8 mouse cellular contexts compared by ENCODE assay signal in the genomic region with DNA sequence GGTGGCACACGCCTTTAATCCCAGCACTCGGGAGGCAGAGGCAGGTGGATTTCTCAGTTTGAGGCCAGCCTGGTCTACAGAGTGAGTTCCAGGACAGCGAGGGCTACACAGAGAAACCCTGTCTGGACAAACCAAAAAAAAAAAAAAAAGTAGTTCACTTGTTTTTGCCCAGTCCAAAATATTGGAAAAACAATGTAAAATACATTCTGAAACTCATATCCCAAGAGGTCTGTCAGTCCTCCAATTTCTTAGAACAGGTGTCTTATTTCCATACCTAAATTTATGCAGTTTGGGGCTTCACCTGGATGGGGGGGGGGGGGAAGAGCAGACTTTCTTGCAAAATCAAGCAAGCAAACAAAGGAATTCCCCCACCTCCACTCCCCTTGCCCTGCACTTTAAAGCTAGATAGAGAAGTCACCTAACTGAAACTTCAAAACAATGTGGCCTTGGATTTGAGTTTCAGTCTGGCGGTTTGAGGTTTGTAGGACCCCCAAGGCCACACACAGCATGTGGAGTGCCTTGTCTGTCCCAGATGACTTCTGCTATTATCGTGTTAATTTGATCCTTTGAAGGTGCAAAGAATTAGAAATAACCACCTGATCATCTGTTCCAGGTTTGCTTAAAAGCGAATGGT. TPM values are rescaled to one million over a fixed set of nuclear protein-coding genes. Genes with fewer than 3 reads are reported as not detected.
A peak's percentile ranks its signal among the peaks of the same experiment; 100 is the strongest.
DNase-seq lines count a peak whose midpoint lies in the region; ATAC-seq and TF ChIP-seq lines count a peak whose summit lies in the region.

No protein-coding gene starts in this region.

- H3K27me3 ChIP-seq in lung, embryonic 14.5 days (ENCODE audit: insufficient read depth, low read length) = no peaks in the 10 kb centered on the region
- H3K27me3 ChIP-seq in intestine, embryonic 16.5 days (replicated peaks; ENCODE audit: control insufficient read depth, insufficient read depth, low read length) = no peaks in the 10 kb centered on the region
- H3K27me3 ChIP-seq in neural tube, embryonic 14.5 days (ENCODE audit: control insufficient read depth, insufficient read depth, low read length) = no peaks in the 10 kb centered on the region

- no peak for DNase-seq in lung, embryonic 14.5 days
- DNase-seq in lung, postnatal 14 days = no peak
- no peak for DNase-seq in cerebellum, adult 9-11 months
- DNase-seq in cerebellum, adult 9-10 months = no peak
- DNase-seq in thymus, postnatal 25 days = no peak

- H3K27ac ChIP-seq in lung, embryonic 14.5 days (ENCODE audit: low read depth) = no peak overlapping the region
- no peak overlapping the region for H3K27ac ChIP-seq in intestine, embryonic 16.5 days (ENCODE audit: low read length)
- no peak overlapping the region for H3K27ac ChIP-seq in neural tube, embryonic 14.5 days (ENCODE audit: low read depth, low read length)

- H3K36me3 ChIP-seq in lung, embryonic 14.5 days (ENCODE audit: insufficient read depth) = no peaks in the 10 kb centered on the region
- H3K36me3 ChIP-seq in intestine, embryonic 16.5 days (ENCODE audit: control insufficient read depth, insufficient read depth, low read length) = no peaks in the 10 kb centered on the region
- no peaks in the 10 kb centered on the region for H3K36me3 ChIP-seq in neural tube, embryonic 14.5 days (ENCODE audit: control insufficient read depth, insufficient read depth, low read length)

- H3K4me3 ChIP-seq in lung, embryonic 14.5 days (ENCODE audit: low read depth, low read length) = no peak overlapping the region
- H3K4me3 ChIP-seq in intestine, embryonic 16.5 days (ENCODE audit: low read length) = peak overlapping the region; percentile 18
- no peak overlapping the region for H3K4me3 ChIP-seq in neural tube, embryonic 14.5 days (ENCODE audit: low read depth, low read length)

- H3K9me3 ChIP-seq in lung, embryonic 14.5 days (ENCODE audit: low read depth, low read length) = no peaks in the 10 kb centered on the region
- no peaks in the 10 kb centered on the region for H3K9me3 ChIP-seq in intestine, embryonic 16.5 days (ENCODE audit: control insufficient read depth, low read length)
- H3K9me3 ChIP-seq in neural tube, embryonic 14.5 days (ENCODE audit: control insufficient read depth, low read length) = no peaks in the 10 kb centered on the region

- peak overlapping the region; percentile 50 for H3K4me2 ChIP-seq in lung, embryonic 14.5 days
- H3K4me2 ChIP-seq in intestine, embryonic 16.5 days (ENCODE audit: low read depth, low read length) = peak overlapping the region; percentile 49
- peak overlapping the region; percentile 35; the same call in 1 of the 2 replicates for H3K4me2 ChIP-seq in neural tube, embryonic 14.5 days (ENCODE audit: low read depth, low read length)

- no peak for TF ChIP-seq CTCF in lung, embryonic 14.5 days (IDR thresholded peaks at IDR 0.05; ENCODE audit: low read depth)

- 47% methylated on average over 6 of the region's 6 CpGs for WGBS in lung, embryonic 14.5 days
- 53% methylated on average over 6 of the region's 6 CpGs for WGBS in intestine, embryonic 16.5 days
- WGBS in neural tube, embryonic 14.5 days = 59% methylated on average over 6 of the region's 6 CpGs

- H3K9ac ChIP-seq in lung, embryonic 14.5 days = no peak overlapping the region
- H3K9ac ChIP-seq in intestine, embryonic 16.5 days (ENCODE audit: low read depth, low read length) = peak overlapping the region; percentile 38; the same call in 1 of the 2 replicates
- H3K9ac ChIP-seq in neural tube, embryonic 14.5 days (replicated peaks; ENCODE audit: low read depth, low read length) = no peak overlapping the region

- ATAC-seq in lung, embryonic 14.5 days (ENCODE audit: insufficient read depth) = no peak
- ATAC-seq in common myeloid progenitor, adult 5-6 weeks (replicated peaks; ENCODE audit: low read depth, poor library complexity, severe bottlenecking) = peak; percentile 37
- no peak for ATAC-seq in intestine, embryonic 16.5 days
- no peak for ATAC-seq in neural tube, embryonic 14.5 days (ENCODE audit: low read depth)

- peaks cover 10% of the 10 kb centered on the region; the same call in 1 of the 2 replicates for H3K4me1 ChIP-seq in lung, embryonic 14.5 days (ENCODE audit: insufficient read depth)
- H3K4me1 ChIP-seq in intestine, embryonic 16.5 days (ENCODE audit: control insufficient read depth, insufficient read depth, low read length) = peaks cover 10% of the 10 kb centered on the region
- H3K4me1 ChIP-seq in neural tube, embryonic 14.5 days (ENCODE audit: control insufficient read depth, insufficient read depth, low read length) = 0 out of 2 replicates have a peak, but pooled peaks cover 5% of the 10 kb centered on the region

RNA-seq across cellular contexts. Expression of gene Kras, which starts 25.7 kb away (rescaled TPM):
- 110 and 116 TPM in 2 replicates for polyA plus RNA-seq in lung, embryonic 14.5 days (2014; fragmentation: Nextera tagmentation; extraction: Ambion mirVana)
- 33.4 and 39.1 TPM in 2 replicates for total RNA-seq in common myeloid progenitor, adult 5-6 weeks (2017)
- 56.6 and 60.2 TPM in 2 replicates for polyA plus RNA-seq in intestine, embryonic 16.5 days (2015; fragmentation: Nextera tagmentation; extraction: Ambion mirVana)
- polyA plus RNA-seq in neural tube, embryonic 14.5 days (2014; fragmentation: Nextera tagmentation; extraction: Ambion mirVana) = 96.9 and 113 TPM in 2 replicates
